Mouse (Mus musculus) liver, embryonic 14.5 days (tissue): ENCODE results near the gene Pla2r1. TPM values are rescaled to one million over a fixed set of nuclear protein-coding genes. Genes with fewer than 3 reads are reported as not detected.

Experiments used
- ATAC-seq: fragments of 200-750 bp; cut with Nextera tagmentation; 2 replicates; pipeline ENCODE4 v1.8.0; 2017; ENCODE audit warnings: moderate number of reproducible peaks, mild to moderate bottlenecking, moderate library complexity; ENCODE audit not compliant: insufficient read depth
- DNase-seq, 3 experiments: peaks; one replicate each; pipeline ENCODE4 v3.0.0-alpha.2; 2012 to 2013; ENCODE audit warnings: low read depth in 3 of 3, low spot score in 3 of 3
- H3K27ac ChIP-seq: fragments of 300-500 bp; sonication (generic); 2 replicates; pipeline ENCODE4 v1.5.1; 2014; ENCODE audit warnings: moderate library complexity, mild to moderate bottlenecking, control low read depth, inconsistent platforms
- H3K27me3 ChIP-seq: fragments of 300-500 bp; sonication (generic); 2 replicates; pipeline ENCODE4 v1.6.1; 2014; ENCODE audit warnings: mild to moderate bottlenecking, low read length, moderate library complexity; ENCODE audit not compliant: control insufficient read depth, insufficient read depth
- H3K36me3 ChIP-seq: fragments of 300-500 bp; sonication (generic); replicated peaks from 2 replicates; pipeline ENCODE4 v1.6.1; 2014; ENCODE audit warnings: low read depth; ENCODE audit not compliant: control insufficient read depth, insufficient read depth
- H3K4me1 ChIP-seq, 2 experiments: fragments of 200-500 bp in 1 of 2; fragments of 300-500 bp in 1 of 2; sonication (generic) in 1 of 2; replicated peaks; 2 replicates each; pipeline ENCODE4 v1.6.1; 2012 to 2014; ENCODE audit warnings: antibody characterized with exemption in 1 of 2, inconsistent platforms in 1 of 2, low read length in 1 of 2; ENCODE audit not compliant: control insufficient read depth in 2 of 2, insufficient read depth in 2 of 2
- H3K4me2 ChIP-seq: fragments of 300-500 bp; sonication (generic); 2 replicates; pipeline ENCODE4 v1.6.1; 2014; ENCODE audit warnings: low read depth, mild to moderate bottlenecking, control low read depth, moderate library complexity
- H3K4me3 ChIP-seq, 2 experiments: fragments of 200-500 bp in 1 of 2; fragments of 300-500 bp in 1 of 2; sonication (generic) in 1 of 2; 2 replicates each; pipeline ENCODE4 v1.5.1; 2012 to 2014; ENCODE audit warnings: low read depth in 2 of 2, low read length in 2 of 2, mild to moderate bottlenecking in 2 of 2, control low read depth in 1 of 2, inconsistent platforms in 1 of 2, moderate library complexity in 1 of 2; ENCODE audit not compliant: insufficient read depth in 1 of 2
- H3K9ac ChIP-seq: fragments of 300-500 bp; sonication (generic); replicated peaks from 2 replicates; pipeline ENCODE4 v1.6.1; 2014; ENCODE audit warnings: mild to moderate bottlenecking, control low read depth, moderate library complexity
- H3K9me3 ChIP-seq: fragments of 300-500 bp; sonication (generic); 2 replicates; pipeline ENCODE4 v1.6.1; 2016; ENCODE audit warnings: low read length, mixed read lengths; ENCODE audit not compliant: control insufficient read depth
- CTCF ChIP-seq: IDR thresholded peaks from 2 replicates; pipeline ENCODE4 v1.5.1; 2016; ENCODE audit warnings: antibody characterized with exemption, low read depth, control low read depth
- EP300 ChIP-seq: IDR thresholded peaks from 2 replicates; pipeline ENCODE4 v1.6.1; 2016; ENCODE audit warnings: antibody characterized with exemption, low read depth
- WGBS: fragments of 180-500 bp; shearing (Covaris S2); extraction: QIAGEN DNeasy Blood & Tissue Kit; methylation state at CpG from one replicate; pipeline ENCODE4 v1.1.7; 2014; ENCODE audit not compliant: insufficient replicate concordance; 5-methylcytosine and 5-hydroxymethylcytosine counted together
- polyA plus RNA-seq, 2 experiments: library from polyadenylated mRNA; depleted of rRNA in 1 of 2; stranded (reverse) in 1 of 2; unstranded in 1 of 2; fragments of >200 nt; fragmentation: Nextera tagmentation in 1 of 2; extraction: Ambion mirVana in 1 of 2; gene quantifications; 2 replicates each; pipeline versions ENCODE4 v1.2.1 to v1.2.3; 2012 to 2014

Pla2r1 gene
- polyA plus RNA-seq (2012; rRNA removed) (0.09 and 0.19 TPM in 2 replicates), polyA plus RNA-seq (2014; fragmentation: Nextera tagmentation; extraction: Ambion mirVana) (0.11 and 0.17 TPM in 2 replicates)

DNA sequence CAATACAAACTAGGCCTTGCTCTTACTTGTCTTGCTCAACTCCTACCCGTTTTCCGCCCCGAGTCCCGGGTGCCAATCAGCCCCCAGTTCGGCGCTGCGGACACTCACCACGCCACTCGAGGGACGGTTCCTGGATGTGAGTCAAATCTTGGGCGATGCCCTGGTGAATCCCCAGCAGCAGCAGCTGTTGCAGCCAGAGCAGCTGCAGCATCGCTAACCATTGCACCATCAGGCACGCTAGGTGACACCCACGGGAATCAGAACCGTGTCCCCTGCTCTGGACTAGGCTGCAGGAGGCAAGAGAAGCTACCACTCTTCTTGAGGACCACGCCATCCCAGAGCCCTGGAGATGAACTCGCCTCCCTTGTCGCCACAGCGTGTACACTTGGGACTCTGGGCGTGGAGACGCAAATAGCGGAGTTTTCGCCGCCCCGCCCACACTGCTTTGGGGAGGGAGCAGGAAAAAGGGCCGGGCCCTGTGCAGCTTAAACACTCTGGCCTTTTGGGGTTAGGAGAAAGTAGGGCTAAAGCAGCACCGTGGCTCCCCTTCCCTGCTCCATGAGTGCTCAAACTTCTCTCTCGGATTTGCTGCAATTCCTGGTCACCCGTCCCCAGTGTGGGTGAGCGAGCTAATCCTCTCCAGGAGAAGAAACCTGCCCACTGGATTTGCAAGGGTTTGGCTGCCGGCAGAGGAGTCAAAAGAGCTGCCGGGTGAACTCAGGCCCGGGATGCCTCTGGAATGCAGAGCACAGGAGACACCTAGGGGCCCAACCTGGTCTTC, at the start of gene Pla2r1:
Pla2r1 (minus strand) TSS at position 407 of the 781 bp plus-strand sequence.
- Histone ChIP-seq H3K27me3 (no peaks in the 10 kb centered on the region), H3K4me2 (peak within 1 kb of the TSS; percentile 65), H3K4me1 (no peaks in the 10 kb centered on the region), H3K9ac (no peak within 1 kb of the TSS), H3K9me3 (no peaks in the 10 kb centered on the region), H3K4me3 (peak within 1 kb of the TSS; percentile 38 to 39), H3K27ac (no peak within 1 kb of the TSS), H3K36me3 (no peaks in the 10 kb centered on the region)
- WGBS: 12% methylated on average over 33 of the region's 33 CpGs
- no peak for DNase-seq
- TF ChIP-seq CTCF (no peak), EP300 (no peak)
- ATAC-seq: no peak

DNA sequence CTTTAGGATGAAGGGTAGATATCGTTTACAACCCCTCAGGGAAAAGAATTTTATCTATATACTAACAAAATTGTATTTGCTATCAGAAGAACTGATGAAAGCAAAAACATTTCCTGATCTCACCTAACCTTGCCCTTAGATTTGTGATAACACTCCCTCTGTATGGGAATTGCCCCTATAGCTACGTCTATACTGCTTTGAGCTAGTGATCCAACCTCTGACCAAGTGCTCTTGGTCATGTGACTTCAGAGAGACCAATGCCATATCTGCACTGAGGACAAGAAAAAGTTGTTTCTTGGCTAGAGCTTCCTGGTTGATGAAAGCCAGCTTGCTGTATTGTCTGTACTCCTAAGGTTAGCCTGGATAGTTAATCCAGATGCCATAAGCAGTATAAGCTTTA, 48.2 kb upstream of the Pla2r1 start:
- Histone ChIP-seq H3K9me3 (no peaks in the 10 kb centered on the region), H3K27ac (no peak overlapping the region), H3K36me3 (no peaks in the 10 kb centered on the region), H3K4me1 (no peaks in the 10 kb centered on the region), H3K9ac (no peak overlapping the region), H3K4me3 (no peak overlapping the region), H3K27me3 (no peaks in the 10 kb centered on the region), H3K4me2 (no peak overlapping the region)
- no peak for ATAC-seq
- DNase-seq: no peak
- 53% methylated on average over 2 of the region's 2 CpGs for WGBS
- no peak for TF ChIP-seq EP300
- no peak for TF ChIP-seq CTCF

DNA sequence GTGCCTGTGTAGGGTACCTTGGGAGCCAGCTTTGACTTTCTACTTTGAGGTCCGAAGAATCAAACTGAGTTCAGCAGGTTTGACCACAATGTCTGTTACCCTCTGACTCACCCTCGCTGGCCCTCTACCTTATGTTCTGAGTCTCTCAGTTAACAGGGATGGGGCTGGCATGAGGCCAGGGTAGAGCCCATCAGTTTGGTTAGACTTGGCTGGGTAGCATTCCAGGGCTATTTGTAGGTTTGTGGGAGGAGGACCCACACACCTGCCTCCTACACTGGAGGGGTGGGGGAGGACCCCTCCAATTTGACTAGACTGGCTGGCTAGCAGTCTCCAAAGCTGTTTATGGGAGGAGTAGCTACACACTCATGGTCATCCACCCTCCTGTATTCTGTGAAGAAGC, 47.8 kb upstream of the Pla2r1 start:
- no peak overlapping the region for H3K27ac ChIP-seq
- 72% methylated on average over 2 of the region's 2 CpGs for WGBS
- no peak overlapping the region for H3K4me3 ChIP-seq
- no peaks in the 10 kb centered on the region for H3K4me1 ChIP-seq
- no peak overlapping the region for H3K9ac ChIP-seq
- no peaks in the 10 kb centered on the region for H3K27me3 ChIP-seq
- no peaks in the 10 kb centered on the region for H3K36me3 ChIP-seq
- H3K4me2 ChIP-seq: no peak overlapping the region
- H3K9me3 ChIP-seq: no peaks in the 10 kb centered on the region
- no peak for TF ChIP-seq CTCF
- TF ChIP-seq EP300: no peak
- ATAC-seq (no peak), DNase-seq (no peak)

DNA sequence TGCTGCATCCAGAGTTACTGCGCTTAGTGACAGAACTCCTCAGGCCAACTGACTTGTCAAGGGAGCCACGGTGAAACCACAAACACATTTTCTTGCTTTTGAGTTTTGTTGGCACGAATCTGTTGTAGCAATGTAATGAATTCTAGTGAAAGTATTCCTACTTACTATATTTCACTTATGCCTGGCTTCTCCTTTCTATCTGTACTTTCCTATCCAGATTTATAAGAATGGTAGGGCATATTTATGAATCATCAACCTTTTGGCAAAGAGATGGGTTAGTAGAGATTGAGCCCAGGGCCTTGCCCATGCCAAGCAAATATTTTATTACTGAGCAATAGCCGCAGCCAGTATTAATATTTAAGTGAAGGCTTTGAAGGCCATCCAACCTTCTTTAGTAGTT, 30.3 kb upstream of the Pla2r1 start:
- TF ChIP-seq CTCF: no peak
- no peak for TF ChIP-seq EP300

DNA sequence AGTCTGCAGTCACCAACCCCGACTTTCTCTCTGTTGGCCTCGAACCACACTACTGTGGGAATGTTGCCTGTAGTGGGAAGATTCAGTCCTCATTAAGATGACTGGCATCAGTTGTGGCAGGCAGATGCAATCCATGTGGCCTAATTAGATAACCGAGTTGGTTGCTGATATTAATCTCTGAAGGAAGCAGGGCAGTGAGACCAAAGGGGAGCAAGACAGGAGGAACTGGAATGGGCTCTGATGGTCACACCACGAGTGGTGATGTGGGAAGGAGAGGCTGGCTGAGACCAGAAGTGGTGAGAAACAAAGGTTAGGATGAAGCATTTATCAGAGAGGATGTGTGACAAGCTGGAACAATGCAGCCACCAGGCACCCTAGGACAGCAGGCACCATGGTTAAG, 1.5 kb upstream of the Pla2r1 start:
- Histone ChIP-seq H3K4me2 (no peak overlapping the region), H3K27me3 (no peaks in the 10 kb centered on the region), H3K27ac (no peak overlapping the region), H3K9ac (no peak overlapping the region), H3K4me3 (no peak overlapping the region), H3K9me3 (no peaks in the 10 kb centered on the region), H3K36me3 (no peaks in the 10 kb centered on the region), H3K4me1 (no peaks in the 10 kb centered on the region)
- WGBS: 11% methylated on average over 4 of the region's 4 CpGs
- no peak for ATAC-seq
- no peak for DNase-seq
- no peak for TF ChIP-seq EP300

More for the DNA sequence above, 30.3 kb upstream of the Pla2r1 start:
- no peaks in the 10 kb centered on the region for H3K9me3 ChIP-seq
- DNase-seq (no peak), ATAC-seq (no peak)
- H3K9ac ChIP-seq: no peak overlapping the region
- WGBS: 63% methylated on average over 4 of the region's 4 CpGs
- no peaks in the 10 kb centered on the region for H3K27me3 ChIP-seq
- no peaks in the 10 kb centered on the region for H3K4me1 ChIP-seq
- no peak overlapping the region for H3K4me3 ChIP-seq
- no peaks in the 10 kb centered on the region for H3K36me3 ChIP-seq
- no peak overlapping the region for H3K4me2 ChIP-seq
- no peak overlapping the region for H3K27ac ChIP-seq
